Mouse (Mus musculus) E14TG2a.4 (cell line): ENCODE results near the gene Cgnl1.

Experiments used
- CTCF ChIP-seq: conservative IDR thresholded peaks from 2 replicates; pipeline ENCODE4 v1.5.1; 2014; ENCODE audit warnings: low read length
- NANOG ChIP-seq: IDR thresholded peaks from 2 replicates; pipeline ENCODE4 v1.6.1; 2014; ENCODE audit warnings: borderline replicate concordance, low read length, mixed read lengths

GRCm38 (mm10) chr9:71756916-71757315 is 14.5 kb downstream of the Cgnl1 start:
- no peak for TF ChIP-seq CTCF
- TF ChIP-seq NANOG, result no peak
